Mouse (Mus musculus) MEL (cell line): ENCODE data around the gene Tmcc3.

Experiments
- CHD1 ChIP-seq: IDR thresholded peaks from 2 replicates; pipeline ENCODE4 v1.6.1; 2012; ENCODE audit warnings: low read depth, mild to moderate bottlenecking, inconsistent platforms, low read length, improper control_type of control experiment
- CTCF ChIP-seq, 3 experiments: IDR thresholded peaks in 2 of 3; conservative IDR thresholded peaks in 1 of 3; 2 replicates each; pipeline ENCODE4 v1.5.1; 2011 to 2012; ENCODE audit warnings: low read length in 3 of 3, low read depth in 2 of 3, mild to moderate bottlenecking in 2 of 3, improper control_type of control experiment in 1 of 3, inconsistent platforms in 1 of 3, mixed read lengths in 1 of 3, moderate library complexity in 1 of 3; ENCODE audit not compliant: control insufficient read depth in 1 of 3, insufficient read depth in 1 of 3, poor library complexity in 1 of 3, severe bottlenecking in 1 of 3
- ELF1 ChIP-seq: IDR thresholded peaks from 2 replicates; pipeline ENCODE4 v1.6.1; 2014; ENCODE audit warnings: low read depth, mild to moderate bottlenecking, inconsistent platforms, low read length, improper control_type of control experiment, moderate library complexity
- EP300 ChIP-seq, 2 experiments: IDR thresholded peaks; 2 replicates each; pipeline ENCODE4 v1.6.1; 2011; ENCODE audit warnings: improper control_type of control experiment in 2 of 2, low read length in 2 of 2, low read depth in 1 of 2, mild to moderate bottlenecking in 1 of 2
- ETS1 ChIP-seq: IDR thresholded peaks from 2 replicates; pipeline ENCODE4 v1.6.1; 2012; ENCODE audit warnings: low read depth, mild to moderate bottlenecking, inconsistent platforms, low read length, improper control_type of control experiment, moderate library complexity
- GATA1 ChIP-seq: IDR thresholded peaks from 2 replicates; pipeline ENCODE4 v1.6.1; 2011; ENCODE audit warnings: low read depth, low read length, improper control_type of control experiment
- MAFK ChIP-seq: IDR thresholded peaks from 2 replicates; pipeline ENCODE4 v1.6.1; 2011; ENCODE audit warnings: low read depth, mild to moderate bottlenecking, low read length, improper control_type of control experiment, borderline replicate concordance
- MEF2A ChIP-seq: IDR thresholded peaks from 2 replicates; pipeline ENCODE4 v1.6.1; 2014; ENCODE audit warnings: low read depth, mild to moderate bottlenecking, inconsistent platforms, low read length, improper control_type of control experiment; ENCODE audit not compliant: poor library complexity, insufficient replicate concordance, severe bottlenecking; ENCODE audit errors: extremely low read depth
- POLR2A ChIP-seq, 2 experiments: IDR thresholded peaks; 2 replicates each; pipeline ENCODE4 v1.6.1; 2011 to 2012; ENCODE audit warnings: low read length in 2 of 2, mild to moderate bottlenecking in 2 of 2, control low read depth in 1 of 2, improper control_type of control experiment in 1 of 2, low read depth in 1 of 2, moderate library complexity in 1 of 2; ENCODE audit not compliant: control insufficient read depth in 1 of 2, insufficient read depth in 1 of 2, poor library complexity in 1 of 2
- POLR2AphosphoS5 ChIP-seq: IDR thresholded peaks from 2 replicates; pipeline ENCODE4 v1.6.1; 2012; ENCODE audit warnings: low read depth, borderline replicate concordance, mild to moderate bottlenecking, inconsistent platforms, low read length, moderate library complexity, mixed read lengths
- SMC3 ChIP-seq: IDR thresholded peaks from 2 replicates; pipeline ENCODE4 v1.6.1; 2011; ENCODE audit warnings: low read depth, low read length, improper control_type of control experiment
- USF2 ChIP-seq, 2 experiments: IDR thresholded peaks; 2 replicates each; pipeline ENCODE4 v1.6.1; 2011 to 2012; ENCODE audit warnings: improper control_type of control experiment in 2 of 2, low read length in 2 of 2, borderline replicate concordance in 1 of 2, inconsistent platforms in 1 of 2, low read depth in 1 of 2, mild to moderate bottlenecking in 1 of 2; ENCODE audit not compliant: insufficient read depth in 1 of 2
- ZC3H11A ChIP-seq: IDR thresholded peaks from 2 replicates; pipeline ENCODE4 v1.6.1; 2012; ENCODE audit warnings: low read depth, mild to moderate bottlenecking, inconsistent platforms, low read length, improper control_type of control experiment
- ZNF384 ChIP-seq: IDR thresholded peaks from 2 replicates; pipeline ENCODE4 v1.6.1; 2012; ENCODE audit warnings: low read depth, mild to moderate bottlenecking, inconsistent platforms, low read length, improper control_type of control experiment

- TF ChIP-seq POLR2A (IDR thresholded peaks at IDR 0.05; ENCODE audit: control insufficient read depth in 1 of 2, insufficient read depth in 1 of 2, low read depth in 1 of 2, low read length in 2 of 2, poor library complexity in 1 of 2) (no peak), GATA1 (no peak), MAFK (no peak), CTCF (IDR thresholded peaks at IDR 0.05 in 2 of 3, conservative IDR thresholded peaks at IDR 0.05 in 1 of 3; ENCODE audit: control insufficient read depth in 1 of 3, insufficient read depth in 1 of 3, low read depth in 2 of 3, low read length in 3 of 3, poor library complexity in 1 of 3, severe bottlenecking in 1 of 3) (no peak), ZNF384 (no peak), ELF1 (no peak), POLR2AphosphoS5 (no peak), ZC3H11A (no peak), SMC3 (no peak), USF2 (IDR thresholded peaks at IDR 0.05; ENCODE audit: borderline replicate concordance in 1 of 2, insufficient read depth in 1 of 2, low read depth in 1 of 2, low read length in 2 of 2) (no peak), ETS1 (no peak), MEF2A (no peak), EP300 (IDR thresholded peaks at IDR 0.05; ENCODE audit: low read depth in 1 of 2, low read length in 2 of 2) (no peak), CHD1 (no peak)
Measured at GRCm38 (mm10) chr10:94352172-94352876, 40.6 kb downstream of the Tmcc3 start.
